Mouse (Mus musculus): ENCODE measurements around the gene Tbc1d22a.

DNA sequence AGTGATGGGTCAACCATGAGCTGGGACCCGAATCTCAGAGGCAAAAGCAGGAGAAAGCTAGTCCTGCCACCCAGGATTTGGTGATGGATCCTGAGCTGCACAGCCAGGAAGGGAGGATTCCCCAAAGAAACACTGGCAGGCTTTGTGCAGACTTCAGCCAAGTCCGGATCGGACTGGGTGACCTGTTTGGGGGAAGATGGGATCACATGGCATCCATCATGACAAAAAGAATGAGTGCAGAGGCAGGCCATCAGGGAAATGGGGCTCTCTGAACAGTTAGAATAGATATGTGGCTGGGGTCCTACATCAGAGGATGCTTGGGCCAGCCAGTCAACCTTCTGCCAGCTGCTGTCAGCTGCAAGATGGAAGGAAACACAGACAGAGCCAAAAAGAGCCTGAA lies 328.1 kb downstream of the Tbc1d22a start:
- no peak for TF ChIP-seq CTCF (IDR thresholded peaks at IDR 0.05; ENCODE audit: low read depth)
- TF ChIP-seq EP300 (IDR thresholded peaks at IDR 0.05; ENCODE audit: low read depth): no peak

All from heart, postnatal 0 days (tissue).